ENCODE assay signal across 25 mouse cellular contexts in the genomic region with DNA sequence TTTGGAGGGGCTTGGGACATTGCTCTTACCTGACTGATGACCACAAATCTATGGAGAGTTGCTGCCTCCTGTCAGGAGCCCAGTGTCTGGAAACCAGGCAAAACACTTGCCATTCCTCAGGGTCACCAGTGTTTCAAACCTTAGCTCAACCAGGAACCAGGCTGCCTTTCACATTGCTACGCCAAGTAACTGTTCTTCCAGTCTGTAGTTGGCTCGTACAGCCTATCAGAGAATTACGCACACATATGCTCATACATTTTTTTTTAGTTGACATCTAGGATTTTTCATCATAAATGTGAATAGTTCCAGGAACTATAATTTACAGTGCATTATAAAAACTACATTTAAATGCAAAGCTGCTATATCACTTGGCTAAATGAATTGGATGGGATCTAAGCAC.
DNase-seq lines count a peak whose midpoint lies in the region; ATAC-seq and TF ChIP-seq lines count a peak whose summit lies in the region.
"Had no signal": no experiment of that assay in that cellular context is flagged by ENCODE, and none has a peak within 500 bp of the region (broad histone marks: within the 10 kb centered on the region; RNA-seq: fewer than 3 reads in every experiment).

No protein-coding gene starts in this region.

- no peaks in the 10 kb centered on the region for H3K9me3 ChIP-seq in forebrain, embryonic 15.5 days
- H3K9me3 ChIP-seq in forebrain, embryonic 10.5 days = no peaks in the 10 kb centered on the region
- no peaks in the 10 kb centered on the region for H3K9me3 ChIP-seq in forebrain, postnatal 0 days (ENCODE audit: low read length)
- no peaks in the 10 kb centered on the region for H3K9me3 ChIP-seq in forebrain, embryonic 11.5 days (ENCODE audit: control insufficient read depth, low read length)
- H3K9me3 ChIP-seq: embryonic facial prominence, embryonic 13.5 days; embryonic facial prominence, embryonic 15.5 days had no signal

- WGBS in forebrain, embryonic 15.5 days = 71% methylated on average over 3 of the region's 3 CpGs
- WGBS in forebrain, embryonic 10.5 days = 87% methylated on average over 3 of the region's 3 CpGs
- WGBS in forebrain, postnatal 0 days = 63% methylated on average over 3 of the region's 3 CpGs
- 90% methylated on average over 3 of the region's 3 CpGs for WGBS in forebrain, embryonic 11.5 days
- WGBS in cerebellum, adult 2 months = 91% methylated on average over 3 of the region's 3 CpGs

- DNase-seq in embryo, embryonic 9.5 days (ENCODE audit: extremely low spot score) = peak; percentile 4
- no peak for DNase-seq in embryo, embryonic 11 days
- DNase-seq in forebrain, embryonic 10.5 days (ENCODE audit: extremely low spot score, low spot score) = no peak
- peak; percentile 42 for DNase-seq in forebrain, postnatal 0 days
- no peak for DNase-seq in forebrain, embryonic 11.5 days (ENCODE audit: low spot score)
- DNase-seq in brain, embryonic 14.5 days (ENCODE audit: low read depth) = peak; percentile 28
- no peak for DNase-seq in cerebellum, adult 2 months
- DNase-seq: adrenal gland, adult 8-10 months; adrenal gland, postnatal 14 days; adrenal gland, postnatal 36 days; B cell, adult 2 months; cerebellum, adult 11 months; cerebellum, adult 8-10 months; cerebellum, adult 9-11 months; cerebellum, postnatal 14 days; cerebellum, postnatal 36 days had no signal

- no peaks in the 10 kb centered on the region for H3K36me3 ChIP-seq in forebrain, embryonic 15.5 days
- H3K36me3 ChIP-seq in forebrain, embryonic 10.5 days (replicated peaks) = no peaks in the 10 kb centered on the region
- H3K36me3 ChIP-seq in forebrain, postnatal 0 days (ENCODE audit: insufficient read depth) = no peaks in the 10 kb centered on the region
- no peaks in the 10 kb centered on the region for H3K36me3 ChIP-seq in forebrain, embryonic 11.5 days (ENCODE audit: control insufficient read depth, insufficient read depth, low read length)
- H3K36me3 ChIP-seq: embryonic facial prominence, embryonic 13.5 days; embryonic facial prominence, embryonic 15.5 days; G1E had no signal

- H3K4me2 ChIP-seq in forebrain, embryonic 15.5 days (replicated peaks) = no peak overlapping the region
- no peak overlapping the region for H3K4me2 ChIP-seq in forebrain, postnatal 0 days (ENCODE audit: low read depth)
- no peak overlapping the region for H3K4me2 ChIP-seq in forebrain, embryonic 11.5 days (ENCODE audit: low read depth, low read length, severe bottlenecking)
- H3K4me2 ChIP-seq: embryonic facial prominence, embryonic 13.5 days; embryonic facial prominence, embryonic 15.5 days had no signal

- H3K27me3 ChIP-seq in forebrain, embryonic 15.5 days = no peaks in the 10 kb centered on the region
- H3K27me3 ChIP-seq in forebrain, embryonic 10.5 days (ENCODE audit: poor library complexity, severe bottlenecking) = no peaks in the 10 kb centered on the region
- no peaks in the 10 kb centered on the region for H3K27me3 ChIP-seq in forebrain, postnatal 0 days (ENCODE audit: insufficient read depth, low read length)
- no peaks in the 10 kb centered on the region for H3K27me3 ChIP-seq in forebrain, embryonic 11.5 days (ENCODE audit: control insufficient read depth, insufficient read depth, low read length)
- no peaks in the 10 kb centered on the region for H3K27me3 ChIP-seq in cerebellum, adult 2 months (ENCODE audit: control insufficient read depth, insufficient read depth, low read length)
- H3K27me3 ChIP-seq: CH12.LX; embryonic facial prominence, embryonic 13.5 days; embryonic facial prominence, embryonic 15.5 days; Patski had no signal

- peak; percentile 60 for ATAC-seq in forebrain, embryonic 15.5 days (replicated peaks)
- ATAC-seq in forebrain, postnatal 0 days = peak; percentile 80
- no peak for ATAC-seq in forebrain, embryonic 11.5 days (replicated peaks; ENCODE audit: low FRiP score)
- ATAC-seq: activated CD4-positive, CD25-positive, alpha-beta regulatory T cell, adult 4 months; CD4-positive, CD25-positive, alpha-beta regulatory T cell, adult 4 months; Patski had no signal

- H3K4me1 ChIP-seq in forebrain, embryonic 15.5 days = no peaks in the 10 kb centered on the region
- peaks cover 18% of the 10 kb centered on the region for H3K4me1 ChIP-seq in forebrain, embryonic 10.5 days
- H3K4me1 ChIP-seq in forebrain, postnatal 0 days (ENCODE audit: insufficient read depth) = 0 out of 2 replicates have a peak, but pooled peaks cover 3% of the 10 kb centered on the region
- no peaks in the 10 kb centered on the region for H3K4me1 ChIP-seq in forebrain, embryonic 11.5 days (replicated peaks; ENCODE audit: control insufficient read depth, insufficient read depth, low read length)
- H3K4me1 ChIP-seq in cerebellum, adult 2 months (ENCODE audit: control insufficient read depth, insufficient read depth, low read length) = no peaks in the 10 kb centered on the region
- H3K4me1 ChIP-seq: embryonic facial prominence, embryonic 15.5 days had no signal

- no peak for TF ChIP-seq CTCF in forebrain, postnatal 0 days (IDR thresholded peaks at IDR 0.05; ENCODE audit: low read depth)
- no peak for TF ChIP-seq CTCF in brain, embryonic 14.5 days (IDR thresholded peaks at IDR 0.05; ENCODE audit: borderline replicate concordance, extremely low read depth, insufficient read depth, insufficient read length)
- TF ChIP-seq CTCF in cerebellum, adult 2 months (IDR thresholded peaks at IDR 0.05; ENCODE audit: borderline replicate concordance, insufficient read depth, low read depth, low read length) = no peak

- TF ChIP-seq POLR2A in brain, embryonic 14.5 days (IDR thresholded peaks at IDR 0.05; ENCODE audit: borderline replicate concordance, extremely low read depth, insufficient read depth, insufficient read length, poor library complexity, severe bottlenecking) = no peak
- TF ChIP-seq POLR2A in cerebellum, adult 2 months (IDR thresholded peaks at IDR 0.05; ENCODE audit: borderline replicate concordance, insufficient read depth, low read length) = no peak

- H3K9ac ChIP-seq in forebrain, embryonic 15.5 days (replicated peaks) = no peak overlapping the region
- no peak overlapping the region for H3K9ac ChIP-seq in forebrain, postnatal 0 days
- no peak overlapping the region for H3K9ac ChIP-seq in forebrain, embryonic 11.5 days (ENCODE audit: low read length)
- H3K9ac ChIP-seq: embryonic facial prominence, embryonic 13.5 days; embryonic facial prominence, embryonic 15.5 days had no signal

- 0 out of 2 replicates have a peak overlapping the region, but pooled peaks have one; percentile 3 for H3K27ac ChIP-seq in forebrain, embryonic 15.5 days (replicated peaks)
- no peak overlapping the region for H3K27ac ChIP-seq in forebrain, embryonic 10.5 days
- no peak overlapping the region for H3K27ac ChIP-seq in forebrain, postnatal 0 days (ENCODE audit: low read depth, low read length)
- no peak overlapping the region for H3K27ac ChIP-seq in forebrain, embryonic 11.5 days (ENCODE audit: low read depth, low read length)
- H3K27ac ChIP-seq in cerebellum, adult 2 months (ENCODE audit: insufficient read depth, low read length) = no peak overlapping the region
- H3K27ac ChIP-seq: embryonic facial prominence, embryonic 13.5 days; embryonic facial prominence, embryonic 15.5 days had no signal

- no peak overlapping the region for H3K4me3 ChIP-seq in forebrain, embryonic 15.5 days
- no peak overlapping the region for H3K4me3 ChIP-seq in forebrain, embryonic 10.5 days
- no peak overlapping the region for H3K4me3 ChIP-seq in forebrain, postnatal 0 days (ENCODE audit: low read depth, low read length)
- no peak overlapping the region for H3K4me3 ChIP-seq in forebrain, embryonic 11.5 days (ENCODE audit: low read depth, low read length)
- H3K4me3 ChIP-seq in cerebellum, adult 2 months (replicated peaks; ENCODE audit: insufficient read depth, low read depth, low read length) = no peak overlapping the region
- H3K4me3 ChIP-seq: embryonic facial prominence, embryonic 13.5 days; embryonic facial prominence, embryonic 15.5 days; erythroblast, embryonic 14.5 days had no signal

Comparison
In these comparisons a context has a peak if more than half of its experiments do, and no peak if none do; other contexts are left out.
1. DNase-seq: peak in embryo, embryonic 9.5 days (single experiment), forebrain, postnatal 0 days (single experiment) and brain, embryonic 14.5 days (single experiment); none in embryo, embryonic 11 days (single experiment), forebrain, embryonic 10.5 days (single experiment), forebrain, embryonic 11.5 days (single experiment) and cerebellum, adult 2 months (0 of 2).